Mouse (Mus musculus) ES-E14 (cell line): ENCODE results near the gene Hnrnpa1. TPM values are rescaled to one million over a fixed set of nuclear protein-coding genes. Genes with fewer than 3 reads are reported as not detected.
"Not testable (repeated sequence)": the region's sequence is repeated elsewhere in the genome, so short reads cannot be mapped to it uniquely, and the experiment has no call there.

ENCODE experiments used
- DNase-seq: peaks from one replicate; pipeline ENCODE4 v3.0.0-alpha.2; 2013; ENCODE audit warnings: low read depth, low spot score
- H3K27ac ChIP-seq: 2 replicates; pipeline ENCODE4 v1.5.1; 2012; ENCODE audit warnings: low read depth, mild to moderate bottlenecking, low read length, moderate library complexity, mixed read lengths; ENCODE audit not compliant: poor library complexity, insufficient read depth, severe bottlenecking
- H3K36me3 ChIP-seq: 2 replicates; pipeline ENCODE4 v1.6.1; 2012; ENCODE audit warnings: mild to moderate bottlenecking, low read length, moderate library complexity, mixed read lengths; ENCODE audit not compliant: control insufficient read depth, poor library complexity, insufficient read depth, severe bottlenecking
- H3K4me1 ChIP-seq, 2 experiments: fragments of 150-350 bp in 1 of 2; sonication (generic) in 1 of 2; 2 replicates each; pipeline ENCODE4 v1.6.1; 2012; ENCODE audit warnings: low read length in 2 of 2, mild to moderate bottlenecking in 1 of 2, mixed read lengths in 1 of 2; ENCODE audit not compliant: control insufficient read depth in 2 of 2, insufficient read depth in 2 of 2, poor library complexity in 1 of 2
- H3K4me3 ChIP-seq, 2 experiments: fragments of 150-350 bp in 1 of 2; sonication (generic) in 1 of 2; 2 replicates each; pipeline ENCODE4 v1.5.1; 2012; ENCODE audit warnings: low read length in 2 of 2, low read depth in 1 of 2, mild to moderate bottlenecking in 1 of 2, mixed read lengths in 1 of 2; ENCODE audit not compliant: insufficient read depth in 1 of 2, poor library complexity in 1 of 2, severe bottlenecking in 1 of 2
- H3K9ac ChIP-seq: 2 replicates; pipeline ENCODE4 v1.6.1; 2012; ENCODE audit warnings: low read depth, mild to moderate bottlenecking, low read length, mixed read lengths; ENCODE audit not compliant: poor library complexity, insufficient read depth, severe bottlenecking
- H3K9me3 ChIP-seq: fragments of 150-350 bp; sonication (generic); 2 replicates; pipeline ENCODE4 v1.6.1; 2012; ENCODE audit warnings: low read depth, mild to moderate bottlenecking, low read length; ENCODE audit not compliant: control insufficient read depth, insufficient read depth
- CHD2 ChIP-seq: IDR thresholded peaks from 2 replicates; pipeline ENCODE4 v1.6.1; 2014; ENCODE audit warnings: mild to moderate bottlenecking, low read depth, low read length, inconsistent platforms
- HCFC1 ChIP-seq: IDR thresholded peaks from 2 replicates; pipeline ENCODE4 v1.6.1; 2012; ENCODE audit warnings: low read length, inconsistent platforms, borderline replicate concordance; ENCODE audit not compliant: insufficient read depth
- MAFK ChIP-seq: IDR thresholded peaks from 2 replicates; pipeline ENCODE4 v1.6.1; 2014; ENCODE audit warnings: mild to moderate bottlenecking, low read depth, low read length, inconsistent platforms; ENCODE audit not compliant: insufficient read depth
- ZC3H11A ChIP-seq: IDR thresholded peaks from 2 replicates; pipeline ENCODE4 v1.6.1; 2012; ENCODE audit warnings: low read depth, mild to moderate bottlenecking, inconsistent platforms, low read length, borderline replicate concordance
- ZNF384 ChIP-seq: IDR thresholded peaks from 2 replicates; pipeline ENCODE4 v1.6.1; 2012; ENCODE audit warnings: low read depth, low read length, inconsistent platforms
- in situ Hi-C, 2 experiments: fragments of 600-800 bp; cut with MboI; formaldehyde crosslinking; loops; one replicate each; pipeline ENCODE4 v1.15.1; 2025; ENCODE audit warnings: low sequenced_read_pairs in 2 of 2, inconsistent platforms in 1 of 2; ENCODE audit not compliant: unreplicated experiment in 2 of 2
- total RNA-seq: library from RNA; depleted of rRNA; stranded (reverse); fragments of 300-350 nt; gene quantifications from 2 replicates; pipeline ENCODE4 v1.2.3, GENCODE M21; 2012

The Hnrnpa1 gene
- total RNA-seq, 1 experiment, result 519 TPM

- TF ChIP-seq ZC3H11A (no peak), ZNF384 (no peak), HCFC1 (no peak), CHD2 (no peak), MAFK (no peak)
- Histone ChIP-seq H3K9me3 (no peaks in the 10 kb centered on the region), H3K36me3 (peaks cover 38% of the 10 kb centered on the region), H3K4me1 (no peaks in the 10 kb centered on the region), H3K27ac (no peak overlapping the region), H3K4me3 (no peak overlapping the region), H3K9ac (no peak overlapping the region)
- no peak for DNase-seq
- in situ Hi-C loops, result no loop called here
Measured at GRCm38 (mm10) chr15:103248401-103249313, 8.4 kb downstream of the Hnrnpa1 start.

GRCm38 (mm10) chr15:103249511-103249910, 9.3 kb downstream of the Hnrnpa1 start:
- DNase-seq, H3K4me3 ChIP-seq, H3K9me3 ChIP-seq, H3K4me1 ChIP-seq, H3K9ac ChIP-seq, in situ Hi-C loops, H3K27ac ChIP-seq: not testable (repeated sequence)
- H3K36me3 ChIP-seq, result peaks cover 35% of the 10 kb centered on the region

- DNase-seq, result peak; percentile 86
- 0 out of 4 replicates have a peak, but pooled peaks cover 0 to 2% of the 10 kb centered on the region in 2 experiments for H3K4me1 ChIP-seq
- peaks cover 32% of the 10 kb centered on the region for H3K36me3 ChIP-seq
- in situ Hi-C loops, result no loop called here
- H3K27ac ChIP-seq, result no peak overlapping the region
- TF ChIP-seq MAFK, result no peak
- TF ChIP-seq ZNF384, result no peak
- TF ChIP-seq CHD2, result no peak
- TF ChIP-seq ZC3H11A, result no peak
- TF ChIP-seq HCFC1, result no peak
- H3K9me3 ChIP-seq, result no peaks in the 10 kb centered on the region
- no peak overlapping the region for H3K4me3 ChIP-seq
- H3K9ac ChIP-seq, result no peak overlapping the region
Measured at GRCm38 (mm10) chr15:103250195-103250740, 10.0 kb downstream of the Hnrnpa1 start.

- no peak overlapping the region for H3K4me3 ChIP-seq
Measured at GRCm38 (mm10) chr15:103251595-103251994, 11.4 kb downstream of the Hnrnpa1 start.

More at GRCm38 (mm10) chr15:103251595-103251994, 11.4 kb downstream of the Hnrnpa1 start:
- Histone ChIP-seq H3K9ac (no peak overlapping the region), H3K36me3 (peaks cover 23% of the 10 kb centered on the region), H3K9me3 (no peaks in the 10 kb centered on the region), H3K27ac (no peak overlapping the region), H3K4me1 (0 out of 4 replicates have a peak, but pooled peaks cover 0 to 4% of the 10 kb centered on the region in 2 experiments)
- in situ Hi-C loops, result no loop called here
- TF ChIP-seq ZNF384 (no peak), MAFK (no peak), CHD2 (no peak), ZC3H11A (no peak)
- no peak for DNase-seq
